Mouse (Mus musculus) liver, postnatal 0 days (tissue): ENCODE data around the gene Rab43.

ENCODE experiments used
- CTCF ChIP-seq: sonication (generic); IDR thresholded peaks from 2 replicates; pipeline ENCODE4 v1.5.1; 2016; ENCODE audit warnings: antibody characterized with exemption, low read depth
- EP300 ChIP-seq: IDR thresholded peaks from 2 replicates; pipeline ENCODE4 v1.6.1; 2016; ENCODE audit warnings: antibody characterized with exemption, low read depth, mild to moderate bottlenecking

GRCm38 (mm10) chr6:87806857-87807256 lies 5.1 kb downstream of the Rab43 start:
- TF ChIP-seq CTCF (peak; percentile 14; the same call in 1 of the 2 replicates), EP300 (no peak)
